Mouse (Mus musculus) embryonic fibroblast, embryonic 13.5 days (primary cell): Measurements from ENCODE around the gene Gm4131. TPM values are rescaled to one million over a fixed set of nuclear protein-coding genes. Genes with fewer than 3 reads are reported as not detected.

Experiments
- H3K27ac ChIP-seq: 2 replicates; pipeline ENCODE4 v1.5.1; 2012; ENCODE audit warnings: low read length, control low read depth, inconsistent platforms; ENCODE audit not compliant: insufficient read depth
- H3K4me1 ChIP-seq: 2 replicates; pipeline ENCODE4 v1.6.1; 2011; ENCODE audit warnings: low read length; ENCODE audit not compliant: control insufficient read depth, insufficient read depth
- H3K4me3 ChIP-seq: 2 replicates; pipeline ENCODE4 v1.5.1; 2011; ENCODE audit warnings: mild to moderate bottlenecking, control low read depth, low read length; ENCODE audit not compliant: insufficient read depth
- CTCF ChIP-seq: IDR thresholded peaks from 2 replicates; pipeline ENCODE4 v1.5.1; 2011; ENCODE audit warnings: mild to moderate bottlenecking, control low read depth, low read length, moderate library complexity, borderline replicate concordance; ENCODE audit not compliant: insufficient read depth
- POLR2A ChIP-seq: IDR thresholded peaks from 2 replicates; pipeline ENCODE4 v1.6.1; 2011; ENCODE audit warnings: low read depth, mild to moderate bottlenecking, control low read depth, low read length, moderate library complexity
- polyA plus RNA-seq: library from polyadenylated mRNA; stranded (reverse); fragments of >200 nt; gene quantifications from 2 replicates; pipeline ENCODE4 v1.2.4, GENCODE M21; 2011; ENCODE audit warnings: low read depth; ENCODE audit not compliant: missing spikeins, insufficient read length

Gm4131 gene
- polyA plus RNA-seq, 1 experiment = not detected

- Histone ChIP-seq H3K4me3 (no peak overlapping the region), H3K27ac (no peak overlapping the region), H3K4me1 (no peaks in the 10 kb centered on the region)
- TF ChIP-seq POLR2A (no peak), CTCF (no peak)
Observed at GRCm38 (mm10) chr14:62416742-62417134, 150.0 kb downstream of the Gm4131 start.

GRCm38 (mm10) chr14:62416007-62416741 lies 150.5 kb downstream of the Gm4131 start:
- Histone ChIP-seq H3K27ac (no peak overlapping the region), H3K4me3 (no peak overlapping the region), H3K4me1 (no peaks in the 10 kb centered on the region)
- TF ChIP-seq CTCF (no peak), POLR2A (no peak)

Other genes starting within 250 kb of the Gm4131 start
- gene Gucy1b2, start 110.6 kb downstream of the Gm4131 start, polyA plus RNA-seq = not detected in 2 replicates
- 1.9 and 2.3 TPM in 2 replicates for gene Fam124a, start 11.2 kb downstream of the Gm4131 start, polyA plus RNA-seq
- not detected in 2 replicates for gene Serpine3, start 96.7 kb upstream of the Gm4131 start, polyA plus RNA-seq
- 37.9 and 39.1 TPM in 2 replicates for gene Ints6, start 194.2 kb upstream of the Gm4131 start, polyA plus RNA-seq